Mouse (Mus musculus) ovary, postnatal 14 days (tissue): ENCODE results near the gene Gtf2h1.

Experiments
- DNase-seq: peaks from one replicate; pipeline ENCODE4 v3.0.0; 2022; ENCODE audit warnings: low spot score

The Gtf2h1 gene

GRCm38 (mm10) chr7:46851026-46851425, 55.1 kb downstream of the Gtf2h1 start:
- no peak for DNase-seq

GRCm38 (mm10) chr7:46852666-46853065, 56.8 kb downstream of the Gtf2h1 start:
- DNase-seq: no peak

GRCm38 (mm10) chr7:46853365-46853764, 57.5 kb downstream of the Gtf2h1 start:
- DNase-seq: no peak

GRCm38 (mm10) chr7:46855866-46856560, 60.1 kb downstream of the Gtf2h1 start:
- DNase-seq: no peak

- DNase-seq: no peak
Measured at GRCm38 (mm10) chr7:46857436-46857835, 61.5 kb downstream of the Gtf2h1 start.

- no peak for DNase-seq
Measured at GRCm38 (mm10) chr7:46859031-46859430, 63.1 kb downstream of the Gtf2h1 start.

- DNase-seq: no peak
Measured at GRCm38 (mm10) chr7:46860996-46861395, 65.1 kb downstream of the Gtf2h1 start, which contains the start of gene Ldhc. Gene Ldhc, plus strand, starts transcription at chr7:46861203.

- no peak for DNase-seq
Measured at GRCm38 (mm10) chr7:46871988-46872387, 76.1 kb downstream of the Gtf2h1 start.
